Mouse (Mus musculus) hindbrain, embryonic 11.5 days (tissue): Measurements from ENCODE around the gene Zfp362. TPM values are rescaled to one million over a fixed set of nuclear protein-coding genes. Genes with fewer than 3 reads are reported as not detected.

ENCODE experiments used
- ATAC-seq: fragments of 200-750 bp; cut with Nextera tagmentation; 2 replicates; pipeline ENCODE4 v1.8.0; 2017; ENCODE audit warnings: mild to moderate bottlenecking, moderate TSS enrichment, moderate library complexity; ENCODE audit not compliant: low FRiP score
- DNase-seq: peaks from one replicate; pipeline ENCODE4 v3.0.0-alpha.2; 2015; ENCODE audit warnings: low spot score
- H3K27ac ChIP-seq: fragments of 300-500 bp; sonication (generic); 2 replicates; pipeline ENCODE4 v1.5.1; 2014; ENCODE audit warnings: mild to moderate bottlenecking, low read depth, low read length
- H3K27me3 ChIP-seq: fragments of 300-500 bp; sonication (generic); 2 replicates; pipeline ENCODE4 v1.6.1; 2014; ENCODE audit warnings: mild to moderate bottlenecking, low read length, moderate library complexity, mixed read lengths; ENCODE audit not compliant: control insufficient read depth, insufficient read depth
- H3K36me3 ChIP-seq: fragments of 300-500 bp; sonication (generic); 2 replicates; pipeline ENCODE4 v1.6.1; 2014; ENCODE audit warnings: mild to moderate bottlenecking, low read length, moderate library complexity, mixed read lengths; ENCODE audit not compliant: control insufficient read depth, insufficient read depth
- H3K4me1 ChIP-seq: fragments of 300-500 bp; sonication (generic); replicated peaks from 2 replicates; pipeline ENCODE4 v1.6.1; 2014; ENCODE audit warnings: low read length, mixed read lengths; ENCODE audit not compliant: control insufficient read depth, insufficient read depth
- H3K4me2 ChIP-seq: fragments of 300-500 bp; sonication (generic); replicated peaks from 2 replicates; pipeline ENCODE4 v1.6.1; 2014; ENCODE audit warnings: mild to moderate bottlenecking, low read depth, low read length
- H3K4me3 ChIP-seq: fragments of 300-500 bp; sonication (generic); 2 replicates; pipeline ENCODE4 v1.5.1; 2014; ENCODE audit warnings: low read depth, low read length
- H3K9ac ChIP-seq: fragments of 300-500 bp; sonication (generic); 2 replicates; pipeline ENCODE4 v1.6.1; 2014; ENCODE audit warnings: low read depth, low read length
- H3K9me3 ChIP-seq: fragments of 300-500 bp; sonication (generic); 2 replicates; pipeline ENCODE4 v1.6.1; 2016; ENCODE audit warnings: low read length; ENCODE audit not compliant: control insufficient read depth
- WGBS: fragments of 180-500 bp; shearing (Covaris S2); extraction: QIAGEN DNeasy Blood & Tissue Kit; methylation state at CpG from one replicate; pipeline ENCODE4 v1.1.7; 2014; 5-methylcytosine and 5-hydroxymethylcytosine counted together
- polyA plus RNA-seq: library from polyadenylated mRNA; unstranded; fragments of >200 nt; fragmentation: Nextera tagmentation; extraction: Ambion mirVana; gene quantifications from 2 replicates; pipeline ENCODE4 v1.2.1, GENCODE M21; 2014

The Zfp362 gene
- polyA plus RNA-seq, 1 experiment from 2014 or later = 30.4 TPM

- no peak for ATAC-seq
- Histone ChIP-seq H3K36me3 (peaks cover 3% of the 10 kb centered on the region; the same call in 1 of the 2 replicates), H3K4me1 (no peaks in the 10 kb centered on the region), H3K27ac (peak overlapping the region; percentile 71), H3K4me2 (no peak overlapping the region), H3K9me3 (no peaks in the 10 kb centered on the region), H3K9ac (no peak overlapping the region), H3K27me3 (no peaks in the 10 kb centered on the region), H3K4me3 (no peak overlapping the region)
- 83% methylated on average over 7 of the region's 7 CpGs for WGBS
- no peak for DNase-seq
Observed at GRCm38 (mm10) chr4:128755900-128756299, 49.9 kb downstream of the Zfp362 start.

GRCm38 (mm10) chr4:128755064-128755463 is 50.8 kb downstream of the Zfp362 start, which contains the start of gene A3galt2:
A3galt2 (plus strand) TSS chr4:128755364.
- Histone ChIP-seq H3K9ac (no peak within 1 kb of the TSS), H3K4me3 (no peak within 1 kb of the TSS), H3K4me2 (no peak within 1 kb of the TSS), H3K36me3 (peaks cover 4% of the 10 kb centered on the region; the same call in 1 of the 2 replicates), H3K4me1 (no peaks in the 10 kb centered on the region), H3K27me3 (no peaks in the 10 kb centered on the region), H3K9me3 (no peaks in the 10 kb centered on the region), H3K27ac (peak within 1 kb of the TSS; percentile 71)
- DNase-seq = no peak
- ATAC-seq = no peak
- 86% methylated on average over 3 of the region's 3 CpGs for WGBS

GRCm38 (mm10) chr4:128753571-128753970 is 52.3 kb downstream of the Zfp362 start:
- DNase-seq = no peak
- no peak overlapping the region for H3K4me3 ChIP-seq
- H3K36me3 ChIP-seq = peaks cover 8% of the 10 kb centered on the region; the same call in 1 of the 2 replicates
- no peak overlapping the region for H3K27ac ChIP-seq
- no peaks in the 10 kb centered on the region for H3K4me1 ChIP-seq
- ATAC-seq = no peak
- H3K4me2 ChIP-seq = no peak overlapping the region
- 91% methylated on average over 7 of the region's 7 CpGs for WGBS
- H3K9ac ChIP-seq = no peak overlapping the region
- no peaks in the 10 kb centered on the region for H3K27me3 ChIP-seq
- H3K9me3 ChIP-seq = no peaks in the 10 kb centered on the region

GRCm38 (mm10) chr4:128752031-128752757 is 53.7 kb downstream of the Zfp362 start:
- WGBS = 91% methylated on average over 13 of the region's 13 CpGs
- Histone ChIP-seq H3K27me3 (no peaks in the 10 kb centered on the region), H3K4me2 (no peak overlapping the region), H3K27ac (no peak overlapping the region), H3K4me3 (no peak overlapping the region), H3K9ac (no peak overlapping the region), H3K36me3 (peaks cover 19% of the 10 kb centered on the region), H3K4me1 (no peaks in the 10 kb centered on the region), H3K9me3 (no peaks in the 10 kb centered on the region)
- DNase-seq (no peak), ATAC-seq (no peak)

- H3K9ac ChIP-seq = no peak overlapping the region
- H3K4me2 ChIP-seq = no peak overlapping the region
Observed at GRCm38 (mm10) chr4:128751006-128751405, 54.8 kb downstream of the Zfp362 start.

GRCm38 (mm10) chr4:128748309-128748708 is 57.5 kb downstream of the Zfp362 start:
- DNase-seq (no peak), ATAC-seq (no peak)

More at GRCm38 (mm10) chr4:128751006-128751405, 54.8 kb downstream of the Zfp362 start:
- ATAC-seq (no peak), DNase-seq (no peak)
- 67% methylated on average over 5 of the region's 5 CpGs for WGBS
- Histone ChIP-seq H3K4me1 (no peaks in the 10 kb centered on the region), H3K27ac (no peak overlapping the region), H3K9me3 (no peaks in the 10 kb centered on the region), H3K4me3 (no peak overlapping the region), H3K27me3 (no peaks in the 10 kb centered on the region), H3K36me3 (peaks cover 26% of the 10 kb centered on the region)

GRCm38 (mm10) chr4:128747614-128748270 is 58.1 kb downstream of the Zfp362 start:
- ATAC-seq = no peak
- Histone ChIP-seq H3K4me3 (no peak overlapping the region), H3K36me3 (peaks cover 40% of the 10 kb centered on the region), H3K27ac (no peak overlapping the region), H3K27me3 (no peaks in the 10 kb centered on the region), H3K4me1 (no peaks in the 10 kb centered on the region), H3K4me2 (no peak overlapping the region), H3K9me3 (no peaks in the 10 kb centered on the region), H3K9ac (no peak overlapping the region)
- 94% methylated on average over 22 of the region's 22 CpGs for WGBS
- DNase-seq = no peak

More at GRCm38 (mm10) chr4:128748309-128748708, 57.5 kb downstream of the Zfp362 start:
- Histone ChIP-seq H3K4me1 (no peaks in the 10 kb centered on the region), H3K4me3 (no peak overlapping the region), H3K9me3 (no peaks in the 10 kb centered on the region), H3K9ac (no peak overlapping the region), H3K36me3 (peaks cover 40% of the 10 kb centered on the region), H3K4me2 (no peak overlapping the region), H3K27ac (no peak overlapping the region), H3K27me3 (no peaks in the 10 kb centered on the region)
- WGBS = 93% methylated on average over 7 of the region's 7 CpGs

- no peak overlapping the region for H3K4me3 ChIP-seq
- no peak for ATAC-seq
- no peak for DNase-seq
- H3K9ac ChIP-seq = no peak overlapping the region
- no peaks in the 10 kb centered on the region for H3K4me1 ChIP-seq
- no peak overlapping the region for H3K4me2 ChIP-seq
- WGBS = 95% methylated on average over 8 of the region's 8 CpGs
- no peak overlapping the region for H3K27ac ChIP-seq
- H3K36me3 ChIP-seq = peaks cover 37% of the 10 kb centered on the region
- no peaks in the 10 kb centered on the region for H3K27me3 ChIP-seq
- H3K9me3 ChIP-seq = no peaks in the 10 kb centered on the region
Observed at GRCm38 (mm10) chr4:128745160-128745559, 60.7 kb downstream of the Zfp362 start.
